Mouse (Mus musculus): ENCODE data around the gene Keap1. TPM values are rescaled to one million over a fixed set of nuclear protein-coding genes. Genes with fewer than 3 reads are reported as not detected.

Keap1 gene
- polyA plus RNA-seq, 1 experiment: 103 TPM

GRCm38 (mm10) chr9:21277776-21278175 lies 38.6 kb upstream of the Keap1 start:
- Histone ChIP-seq H3K27ac (ENCODE audit: insufficient read depth, low read depth, low read length) (no peak overlapping the region), H3K4me1 (ENCODE audit: control insufficient read depth, insufficient read depth, insufficient read length, low read length) (no peaks in the 10 kb centered on the region), H3K4me3 (ENCODE audit: low read depth, low read length) (no peak overlapping the region), H3K27me3 (ENCODE audit: control insufficient read depth, insufficient read depth, low read length) (no peaks in the 10 kb centered on the region), H3K36me3 (ENCODE audit: control insufficient read depth, insufficient read depth, low read length) (peaks cover 70% of the 10 kb centered on the region)
- WGBS: 90% methylated on average over 5 of the region's 5 CpGs
- TF ChIP-seq CTCF (IDR thresholded peaks at IDR 0.05; ENCODE audit: extremely low read depth, insufficient read length, insufficient replicate concordance, low read depth, low read length): no peak
- TF ChIP-seq POLR2A (IDR thresholded peaks at IDR 0.05; ENCODE audit: low read depth, low read length): no peak

- WGBS: 81% methylated on average over 8 of the region's 8 CpGs
- Histone ChIP-seq H3K27ac (ENCODE audit: insufficient read depth, low read depth, low read length) (no peak overlapping the region), H3K4me3 (ENCODE audit: low read depth, low read length) (no peak overlapping the region), H3K27me3 (ENCODE audit: control insufficient read depth, insufficient read depth, low read length) (no peaks in the 10 kb centered on the region), H3K4me1 (ENCODE audit: control insufficient read depth, insufficient read depth, insufficient read length, low read length) (no peaks in the 10 kb centered on the region), H3K36me3 (ENCODE audit: control insufficient read depth, insufficient read depth, low read length) (peaks cover 72% of the 10 kb centered on the region)
- TF ChIP-seq CTCF (IDR thresholded peaks at IDR 0.05; ENCODE audit: extremely low read depth, insufficient read length, insufficient replicate concordance, low read depth, low read length): no peak
- no peak for TF ChIP-seq POLR2A (IDR thresholded peaks at IDR 0.05; ENCODE audit: low read depth, low read length)
These were observed 37.1 kb upstream of the Keap1 start for GRCm38 (mm10) chr9:21276307-21276706.

- no peaks in the 10 kb centered on the region for H3K4me1 ChIP-seq (ENCODE audit: control insufficient read depth, insufficient read depth, insufficient read length, low read length)
- peaks cover 72% of the 10 kb centered on the region for H3K36me3 ChIP-seq (ENCODE audit: control insufficient read depth, insufficient read depth, low read length)
- no peaks in the 10 kb centered on the region for H3K27me3 ChIP-seq (ENCODE audit: control insufficient read depth, insufficient read depth, low read length)
- H3K27ac ChIP-seq (ENCODE audit: insufficient read depth, low read depth, low read length): no peak overlapping the region
- no peak overlapping the region for H3K4me3 ChIP-seq (ENCODE audit: low read depth, low read length)
- WGBS: 86% methylated on average over 12 of the region's 12 CpGs
- no peak for TF ChIP-seq CTCF (IDR thresholded peaks at IDR 0.05; ENCODE audit: extremely low read depth, insufficient read length, insufficient replicate concordance, low read depth, low read length)
- no peak for TF ChIP-seq POLR2A (IDR thresholded peaks at IDR 0.05; ENCODE audit: low read depth, low read length)
These were observed 36.6 kb upstream of the Keap1 start for GRCm38 (mm10) chr9:21275727-21276126.

DNA sequence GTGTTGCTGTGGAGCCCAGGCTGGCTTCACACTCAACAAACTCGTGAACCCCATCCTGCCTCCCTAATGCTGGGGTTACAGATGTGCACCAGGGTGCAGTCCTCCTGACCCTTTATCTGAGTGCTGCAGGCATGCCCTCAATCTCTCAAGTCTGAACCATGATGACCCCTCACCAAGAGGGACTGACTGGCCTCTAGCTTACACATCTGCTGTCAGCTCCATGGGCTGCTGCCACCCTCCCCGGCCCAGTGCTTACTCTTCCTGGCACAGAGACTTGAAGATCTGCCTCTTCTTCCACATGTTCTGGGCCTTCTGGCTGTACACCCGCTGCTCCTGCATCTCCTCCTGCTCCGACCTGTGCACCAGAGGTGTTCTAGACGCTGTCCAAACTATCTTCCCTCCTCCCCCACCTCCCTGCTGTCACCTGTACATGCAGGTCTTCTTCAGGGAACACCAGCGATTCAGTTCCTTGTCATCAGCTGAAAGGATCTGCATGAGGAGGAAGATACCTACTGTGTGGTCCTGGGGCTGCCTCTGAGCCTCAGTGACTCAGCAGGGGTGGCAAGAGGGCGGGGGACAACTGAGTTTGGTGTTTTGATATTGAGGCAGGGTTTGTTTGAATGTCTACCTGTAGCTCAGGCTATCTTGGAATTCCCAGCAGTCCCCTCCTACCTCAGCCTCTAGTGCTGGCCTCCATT lies 36.0 kb upstream of the Keap1 start:
- no peaks in the 10 kb centered on the region for H3K4me1 ChIP-seq (ENCODE audit: control insufficient read depth, insufficient read depth, insufficient read length, low read length)
- no peak overlapping the region for H3K27ac ChIP-seq (ENCODE audit: insufficient read depth, low read depth, low read length)
- WGBS: 80% methylated on average over 7 of the region's 7 CpGs
- TF ChIP-seq CTCF (IDR thresholded peaks at IDR 0.05; ENCODE audit: extremely low read depth, insufficient read length, insufficient replicate concordance, low read depth, low read length) (no peak), POLR2A (IDR thresholded peaks at IDR 0.05; ENCODE audit: low read depth, low read length) (no peak)
- H3K36me3 ChIP-seq (ENCODE audit: control insufficient read depth, insufficient read depth, low read length): peaks cover 74% of the 10 kb centered on the region
- no peaks in the 10 kb centered on the region for H3K27me3 ChIP-seq (ENCODE audit: control insufficient read depth, insufficient read depth, low read length)
- no peak overlapping the region for H3K4me3 ChIP-seq (ENCODE audit: low read depth, low read length)

DNA sequence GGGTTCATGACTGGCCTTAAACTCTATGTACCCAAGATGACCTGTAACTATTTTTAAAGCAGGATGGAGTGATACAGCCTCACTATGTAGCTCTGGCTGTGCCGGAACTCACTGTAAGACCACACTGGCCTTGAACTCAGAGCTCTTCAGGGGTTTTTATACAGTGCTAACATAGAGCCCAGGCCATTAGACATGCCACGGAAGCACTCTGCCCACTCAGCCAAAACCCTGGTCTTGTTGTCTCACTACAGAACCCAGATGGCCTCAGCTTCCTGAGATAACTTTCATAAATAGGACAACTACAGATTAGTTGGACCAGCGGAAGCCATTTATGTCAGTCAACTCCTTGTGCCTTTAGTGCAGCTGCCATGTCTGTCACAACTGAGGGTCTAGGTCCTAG lies 35.2 kb upstream of the Keap1 start:
- no peak for TF ChIP-seq CTCF (IDR thresholded peaks at IDR 0.05; ENCODE audit: extremely low read depth, insufficient read length, insufficient replicate concordance, low read depth, low read length)
- TF ChIP-seq POLR2A (IDR thresholded peaks at IDR 0.05; ENCODE audit: low read depth, low read length): no peak
- Histone ChIP-seq H3K36me3 (ENCODE audit: control insufficient read depth, insufficient read depth, low read length) (peaks cover 74% of the 10 kb centered on the region), H3K4me3 (ENCODE audit: low read depth, low read length) (no peak overlapping the region), H3K27me3 (ENCODE audit: control insufficient read depth, insufficient read depth, low read length) (no peaks in the 10 kb centered on the region), H3K4me1 (ENCODE audit: control insufficient read depth, insufficient read depth, insufficient read length, low read length) (no peaks in the 10 kb centered on the region), H3K27ac (ENCODE audit: insufficient read depth, low read depth, low read length) (no peak overlapping the region)
- 90% methylated on average over 3 of the region's 3 CpGs for WGBS

- no peak overlapping the region for H3K27ac ChIP-seq (ENCODE audit: insufficient read depth, low read depth, low read length)
- H3K4me3 ChIP-seq (ENCODE audit: low read depth, low read length): no peak overlapping the region
- no peaks in the 10 kb centered on the region for H3K4me1 ChIP-seq (ENCODE audit: control insufficient read depth, insufficient read depth, insufficient read length, low read length)
- TF ChIP-seq POLR2A (IDR thresholded peaks at IDR 0.05; ENCODE audit: low read depth, low read length) (no peak), CTCF (IDR thresholded peaks at IDR 0.05; ENCODE audit: extremely low read depth, insufficient read length, insufficient replicate concordance, low read depth, low read length) (no peak)
- WGBS: 78% methylated on average over 7 of the region's 7 CpGs
- H3K27me3 ChIP-seq (ENCODE audit: control insufficient read depth, insufficient read depth, low read length): no peaks in the 10 kb centered on the region
- peaks cover 73% of the 10 kb centered on the region for H3K36me3 ChIP-seq (ENCODE audit: control insufficient read depth, insufficient read depth, low read length)
These were observed 34.5 kb upstream of the Keap1 start for GRCm38 (mm10) chr9:21273520-21274228.

- H3K27ac ChIP-seq (ENCODE audit: insufficient read depth, low read depth, low read length): no peak overlapping the region
- peaks cover 77% of the 10 kb centered on the region for H3K36me3 ChIP-seq (ENCODE audit: control insufficient read depth, insufficient read depth, low read length)
- 78% methylated on average over 8 of the region's 8 CpGs for WGBS
These were observed 33.9 kb upstream of the Keap1 start for GRCm38 (mm10) chr9:21273094-21273493.

More at GRCm38 (mm10) chr9:21273094-21273493, 33.9 kb upstream of the Keap1 start:
- Histone ChIP-seq H3K4me3 (ENCODE audit: low read depth, low read length) (no peak overlapping the region), H3K27me3 (ENCODE audit: control insufficient read depth, insufficient read depth, low read length) (no peaks in the 10 kb centered on the region), H3K4me1 (ENCODE audit: control insufficient read depth, insufficient read depth, insufficient read length, low read length) (no peaks in the 10 kb centered on the region)
- no peak for TF ChIP-seq CTCF (IDR thresholded peaks at IDR 0.05; ENCODE audit: extremely low read depth, insufficient read length, insufficient replicate concordance, low read depth, low read length)
- no peak for TF ChIP-seq POLR2A (IDR thresholded peaks at IDR 0.05; ENCODE audit: low read depth, low read length)
